Mouse (Mus musculus) neural tube, embryonic 13.5 days (tissue): ENCODE results near the gene Magix. TPM values are rescaled to one million over a fixed set of nuclear protein-coding genes. Genes with fewer than 3 reads are reported as not detected.

Source experiments
- ATAC-seq: fragments of 200-750 bp; cut with Nextera tagmentation; 2 replicates; pipeline ENCODE4 v1.8.0; 2017; ENCODE audit warnings: low read depth, mild to moderate bottlenecking, moderate TSS enrichment, moderate library complexity
- H3K27ac ChIP-seq: fragments of 300-500 bp; sonication (generic); replicated peaks from 2 replicates; pipeline ENCODE4 v1.5.1; 2015; ENCODE audit warnings: moderate library complexity, mild to moderate bottlenecking, inconsistent platforms
- H3K27me3 ChIP-seq: fragments of 300-500 bp; sonication (generic); 2 replicates; pipeline ENCODE4 v1.6.1; 2015; ENCODE audit warnings: mild to moderate bottlenecking, inconsistent platforms
- H3K36me3 ChIP-seq: fragments of 300-500 bp; sonication (generic); 2 replicates; pipeline ENCODE4 v1.6.1; 2015; ENCODE audit warnings: mild to moderate bottlenecking, inconsistent platforms
- H3K4me1 ChIP-seq: fragments of 300-500 bp; sonication (generic); replicated peaks from 2 replicates; pipeline ENCODE4 v1.6.1; 2015; ENCODE audit warnings: inconsistent platforms
- H3K4me2 ChIP-seq: fragments of 300-500 bp; sonication (generic); 2 replicates; pipeline ENCODE4 v1.6.1; 2015; ENCODE audit warnings: inconsistent platforms, mild to moderate bottlenecking, moderate library complexity
- H3K4me3 ChIP-seq: fragments of 300-500 bp; sonication (generic); 2 replicates; pipeline ENCODE4 v1.5.1; 2015; ENCODE audit warnings: mild to moderate bottlenecking, inconsistent platforms
- H3K9ac ChIP-seq: fragments of 300-500 bp; sonication (generic); 2 replicates; pipeline ENCODE4 v1.6.1; 2015; ENCODE audit warnings: moderate library complexity, mild to moderate bottlenecking, inconsistent platforms
- H3K9me3 ChIP-seq: fragments of 300-500 bp; sonication (generic); 2 replicates; pipeline ENCODE4 v1.6.1; 2016; ENCODE audit warnings: inconsistent platforms
- WGBS: fragments of 180-500 bp; shearing (Covaris S2); methylation state at CpG from one replicate; pipeline ENCODE4 v1.1.7; 2015; 5-methylcytosine and 5-hydroxymethylcytosine counted together
- polyA plus RNA-seq: library from polyadenylated mRNA; unstranded; fragments of >200 nt; fragmentation: Nextera tagmentation; extraction: Ambion mirVana; gene quantifications from 2 replicates; pipeline ENCODE4 v1.2.1, GENCODE M21; 2015

Gene Magix
- polyA plus RNA-seq, 1 experiment from 2014 or later: 0.18 TPM

DNA sequence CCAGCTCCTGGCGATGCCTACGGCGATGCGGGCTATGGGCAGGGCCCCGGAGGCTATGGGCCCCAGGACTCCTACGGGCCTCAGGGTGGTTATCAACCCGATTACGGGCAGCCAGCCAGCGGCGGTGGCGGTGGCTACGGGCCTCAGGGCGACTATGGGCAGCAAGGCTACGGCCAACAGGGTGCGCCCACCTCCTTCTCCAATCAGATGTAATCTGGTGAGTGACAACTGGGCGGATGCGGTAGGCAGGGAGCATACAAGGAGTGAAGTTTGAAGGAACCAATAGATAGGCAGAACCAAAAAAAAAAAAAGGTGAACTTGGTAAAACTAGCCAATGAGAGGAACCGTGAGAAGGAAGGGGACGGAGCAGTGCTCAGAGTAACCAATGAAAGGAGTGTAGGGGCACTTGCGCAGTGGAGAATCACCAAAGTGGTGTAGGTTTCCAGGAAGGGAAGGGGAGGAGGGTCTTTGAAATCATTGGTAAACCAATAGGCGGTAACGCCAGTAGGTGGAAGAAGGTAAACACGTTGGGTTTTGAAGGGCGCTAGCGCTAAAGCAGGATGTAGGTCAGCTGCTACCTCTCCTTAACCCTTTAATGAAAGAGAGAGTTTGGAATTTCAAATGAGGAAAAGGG, 32.3 kb downstream of the Magix start:
- Histone ChIP-seq H3K9me3 (no peaks in the 10 kb centered on the region), H3K36me3 (peaks cover 26% of the 10 kb centered on the region), H3K4me3 (peak overlapping the region; percentile 35), H3K4me1 (peaks cover 5% of the 10 kb centered on the region), H3K27me3 (no peaks in the 10 kb centered on the region), H3K4me2 (peak overlapping the region; percentile 50), H3K9ac (peak overlapping the region; percentile 64; the same call in 1 of the 2 replicates), H3K27ac (peak overlapping the region; percentile 70)
- ATAC-seq: peak; percentile 97
- 20% methylated on average over 25 of the region's 25 CpGs for WGBS

DNA sequence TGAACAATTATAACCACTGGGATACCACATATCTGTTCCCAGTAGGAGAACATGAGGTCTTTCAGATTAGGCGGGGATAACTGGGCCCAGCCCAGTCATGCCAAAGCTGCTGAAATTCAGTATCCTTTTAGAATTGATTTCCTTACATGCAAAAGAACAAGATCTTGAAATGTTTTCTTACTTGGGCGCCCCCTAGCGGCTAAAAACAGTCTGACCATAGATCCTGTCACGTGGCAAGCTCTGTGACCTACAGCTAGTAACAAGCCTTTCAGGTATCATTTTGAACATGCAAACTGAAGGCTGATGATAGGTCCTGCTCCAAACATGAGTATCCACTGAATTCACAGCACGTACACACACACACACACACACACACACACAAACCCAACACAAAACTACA, 35.7 kb downstream of the Magix start:
- peaks cover 11% of the 10 kb centered on the region; the same call in 1 of the 2 replicates for H3K36me3 ChIP-seq
- H3K4me3 ChIP-seq: no peak overlapping the region
- no peak overlapping the region for H3K9ac ChIP-seq
- no peaks in the 10 kb centered on the region for H3K9me3 ChIP-seq
- no peaks in the 10 kb centered on the region for H3K27me3 ChIP-seq
- peaks cover 13% of the 10 kb centered on the region for H3K4me1 ChIP-seq
- no peak overlapping the region for H3K27ac ChIP-seq
- no peak for ATAC-seq
- no peak overlapping the region for H3K4me2 ChIP-seq
- WGBS: 15% methylated on average over 5 of the region's 5 CpGs

DNA sequence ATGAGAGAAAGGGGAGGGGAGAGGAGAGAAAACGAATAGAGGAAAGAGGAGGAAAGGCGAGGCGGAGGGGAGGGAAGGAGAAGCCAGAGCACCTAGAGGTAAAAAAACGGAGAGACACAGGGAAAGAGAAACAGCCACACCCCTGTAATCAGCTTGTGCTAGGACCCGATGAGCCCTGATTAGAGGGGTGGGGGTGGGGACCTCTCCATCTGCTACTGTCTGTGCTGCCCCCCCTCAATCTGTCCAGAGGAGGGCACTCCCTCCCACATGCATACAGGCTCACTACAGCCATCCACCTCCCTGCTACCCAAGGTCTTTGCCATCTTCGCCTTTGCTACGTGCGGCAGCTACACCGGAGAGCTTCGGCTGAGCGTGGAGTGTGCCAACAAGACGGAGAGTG, 40.3 kb downstream of the Magix start:
- Histone ChIP-seq H3K4me3 (peak overlapping the region; percentile 51), H3K27me3 (no peaks in the 10 kb centered on the region), H3K9ac (peak overlapping the region; percentile 81; the same call in 1 of the 2 replicates), H3K4me2 (peak overlapping the region; percentile 63), H3K9me3 (no peaks in the 10 kb centered on the region), H3K4me1 (peaks cover 8% of the 10 kb centered on the region), H3K36me3 (0 out of 2 replicates have a peak, but pooled peaks cover 7% of the 10 kb centered on the region), H3K27ac (0 out of 2 replicates have a peak overlapping the region, but pooled peaks have one; percentile 5)
- no peak for ATAC-seq
- 33% methylated on average over 11 of the region's 12 CpGs for WGBS

DNA sequence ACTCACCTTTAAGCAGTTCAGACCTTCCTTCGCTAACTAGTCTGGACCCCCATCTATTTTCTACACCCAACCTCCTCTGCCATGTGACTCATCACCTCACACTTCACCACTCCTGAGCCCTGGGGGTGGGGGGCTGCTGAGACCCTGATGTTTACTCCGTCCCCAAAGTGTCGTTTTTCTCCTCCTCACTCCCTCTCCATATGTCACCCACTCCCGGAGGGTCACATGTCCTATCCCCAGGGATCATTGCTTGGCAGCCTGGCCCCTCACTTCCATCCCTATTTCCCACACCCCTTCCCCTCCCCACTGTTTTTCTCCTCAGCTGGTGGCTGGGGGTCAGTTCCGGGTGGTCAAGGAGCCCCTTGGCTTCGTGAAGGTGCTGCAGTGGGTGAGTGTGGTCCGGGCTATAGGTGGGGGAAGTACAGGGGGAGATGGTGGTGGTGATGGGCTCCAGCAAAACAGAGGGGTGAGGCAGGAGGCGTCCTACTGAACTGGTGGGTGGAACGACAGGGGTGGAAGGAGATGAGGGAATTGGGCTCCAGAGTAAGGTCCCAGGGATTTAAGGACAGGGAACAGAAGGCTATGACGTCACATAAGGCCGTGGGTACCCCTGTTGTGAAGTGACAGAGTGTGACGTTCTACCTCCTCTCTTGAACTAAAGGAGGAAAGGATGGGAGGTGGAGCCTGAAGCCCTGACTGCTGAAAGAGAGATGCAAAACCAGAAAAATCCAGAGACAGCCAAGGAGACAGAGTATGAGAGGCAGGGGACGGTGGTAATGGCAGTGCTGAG, 41.3 kb downstream of the Magix start:
- Histone ChIP-seq H3K27ac (peak overlapping the region; percentile 82), H3K9me3 (no peaks in the 10 kb centered on the region), H3K36me3 (0 out of 2 replicates have a peak, but pooled peaks cover 4% of the 10 kb centered on the region), H3K4me1 (peaks cover 8% of the 10 kb centered on the region), H3K27me3 (no peaks in the 10 kb centered on the region), H3K4me2 (peak overlapping the region; percentile 63), H3K4me3 (peak overlapping the region; percentile 51), H3K9ac (peak overlapping the region; percentile 81)
- peak; percentile 51 for ATAC-seq
- 24% methylated on average over 13 of the region's 13 CpGs for WGBS

DNA sequence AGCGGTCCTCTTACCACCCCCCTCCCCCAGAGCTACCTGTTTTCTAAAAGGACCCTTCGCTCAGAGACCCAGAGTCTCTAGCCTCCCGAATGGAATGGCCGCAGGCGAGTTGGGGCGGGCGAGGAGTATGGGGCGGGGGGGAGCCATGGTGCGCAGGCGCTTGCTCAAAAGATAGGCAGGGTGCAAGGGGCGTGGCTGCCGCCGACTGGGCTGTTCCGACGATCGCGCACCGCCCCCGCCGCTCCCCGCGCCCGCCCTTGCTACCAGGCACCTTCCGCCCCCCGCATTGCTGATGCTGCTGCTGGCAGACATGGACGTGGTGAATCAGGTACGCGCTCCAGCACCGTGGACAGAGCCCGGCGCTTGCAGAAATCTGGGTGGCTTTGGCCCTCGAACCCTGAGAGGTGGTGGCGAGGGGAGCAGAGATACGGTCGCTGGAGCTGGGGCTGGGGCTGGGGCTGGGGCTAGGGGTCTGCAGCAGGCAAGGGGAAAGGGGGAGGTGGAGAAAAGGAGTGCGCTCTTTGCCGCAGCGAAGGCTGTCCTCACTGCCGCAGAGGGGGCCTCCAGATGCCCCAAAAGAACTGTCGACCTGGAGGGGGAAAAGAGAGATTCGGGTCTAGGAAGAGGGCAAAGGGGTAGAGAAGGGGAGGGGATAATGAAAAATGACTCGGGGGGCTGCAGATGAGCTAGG, 42.5 kb downstream of the Magix start, which contains the start of gene Syp:
Gene Syp, plus strand, starts transcription at position 71 of the 691 bp plus-strand sequence.
- ATAC-seq: peak; percentile 88
- Histone ChIP-seq H3K9me3 (no peaks in the 10 kb centered on the region), H3K27ac (peak within 1 kb of the TSS; percentile 82), H3K36me3 (0 out of 2 replicates have a peak, but pooled peaks cover 4% of the 10 kb centered on the region), H3K4me3 (peak within 1 kb of the TSS; percentile 51), H3K9ac (peak within 1 kb of the TSS; percentile 81), H3K27me3 (no peaks in the 10 kb centered on the region), H3K4me1 (peaks cover 8% of the 10 kb centered on the region), H3K4me2 (peak within 1 kb of the TSS; percentile 63)
- 24% methylated on average over 41 of the region's 42 CpGs for WGBS

DNA sequence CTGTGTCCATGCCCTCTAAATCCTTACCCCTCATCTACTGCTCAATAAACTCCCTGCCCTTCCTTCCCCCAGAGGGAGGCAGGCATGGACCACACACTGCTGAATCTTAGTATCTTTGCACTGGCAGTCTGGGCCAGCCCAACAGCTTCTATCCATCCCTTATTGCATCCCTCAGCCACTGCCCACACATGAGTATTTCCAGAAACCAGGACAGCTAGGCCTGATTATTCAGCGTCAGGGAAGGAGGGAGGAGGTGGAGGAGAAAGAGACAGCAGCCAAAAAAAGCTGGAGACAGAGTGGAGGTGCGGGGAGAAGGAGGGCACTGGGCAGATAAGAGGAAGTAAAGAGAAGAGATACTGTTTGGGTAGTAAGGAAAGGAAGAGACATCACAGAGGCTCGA, 46.0 kb downstream of the Magix start:
- Histone ChIP-seq H3K36me3 (no peaks in the 10 kb centered on the region), H3K27me3 (no peaks in the 10 kb centered on the region), H3K9ac (no peak overlapping the region), H3K9me3 (no peaks in the 10 kb centered on the region), H3K4me1 (no peaks in the 10 kb centered on the region; the same call in 1 of the 2 replicates), H3K27ac (no peak overlapping the region), H3K4me2 (no peak overlapping the region), H3K4me3 (no peak overlapping the region)
- ATAC-seq: no peak
- 78% methylated on average over 3 of the region's 3 CpGs for WGBS

DNA sequence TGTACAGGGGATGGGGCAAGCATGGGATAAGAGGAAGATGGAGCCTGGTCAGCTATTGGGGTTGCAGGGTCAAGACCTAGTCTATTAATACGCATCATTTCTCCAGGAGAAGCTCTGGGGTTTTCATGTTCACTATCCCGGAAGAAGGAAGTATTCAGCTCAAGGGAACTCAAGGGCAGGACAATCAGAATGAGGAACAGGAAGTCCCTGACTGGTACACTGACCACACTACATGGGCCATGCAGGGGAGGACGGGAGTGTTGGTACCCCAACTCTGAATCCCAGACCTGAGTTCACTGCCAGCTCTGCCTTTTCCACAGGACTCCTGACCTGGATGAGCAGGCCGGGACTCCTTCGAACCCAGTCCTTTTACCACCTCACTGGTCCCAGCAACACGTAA, 48.5 kb downstream of the Magix start:
- ATAC-seq: no peak
- no peaks in the 10 kb centered on the region for H3K9me3 ChIP-seq
- H3K27ac ChIP-seq: no peak overlapping the region
- H3K4me3 ChIP-seq: no peak overlapping the region
- WGBS: 88% methylated on average over 6 of the region's 6 CpGs
- no peak overlapping the region for H3K9ac ChIP-seq
- no peaks in the 10 kb centered on the region for H3K27me3 ChIP-seq
- H3K4me1 ChIP-seq: no peaks in the 10 kb centered on the region
- no peaks in the 10 kb centered on the region for H3K36me3 ChIP-seq
- H3K4me2 ChIP-seq: no peak overlapping the region

Other genes with a start within 250 kb of the Magix start
- 0.14 TPM in 1 of 2 replicates, not detected in the other for gene Foxp3, start 107.6 kb downstream of the Magix start, polyA plus RNA-seq
- gene Ppp1r3f, start 107.0 kb downstream of the Magix start, polyA plus RNA-seq: 4.6 and 5.4 TPM in 2 replicates
- 28.0 and 29.6 TPM in 2 replicates for gene Ccdc22, start 75.7 kb downstream of the Magix start, polyA plus RNA-seq
- gene Cacna1f, start 74.2 kb downstream of the Magix start, polyA plus RNA-seq: 0.11 and 0.13 TPM in 2 replicates
- gene Syp, start 42.8 kb downstream of the Magix start, polyA plus RNA-seq: 108 and 118 TPM in 2 replicates
- gene Prickle3, start 24.0 kb downstream of the Magix start, polyA plus RNA-seq: 1.9 and 2.1 TPM in 2 replicates
- gene Plp2, start 9.9 kb downstream of the Magix start, polyA plus RNA-seq: 27.2 and 33.4 TPM in 2 replicates
- gene Gpkow, start 15.9 kb upstream of the Magix start, polyA plus RNA-seq: 43.2 and 50.4 TPM in 2 replicates
- gene Wdr45, start 33.1 kb upstream of the Magix start, polyA plus RNA-seq: 35.0 and 36.5 TPM in 2 replicates
- not detected in 2 replicates for gene Gm45208, start 41.0 kb upstream of the Magix start, polyA plus RNA-seq
- gene Praf2, start 47.2 kb upstream of the Magix start, polyA plus RNA-seq: 115 and 134 TPM in 2 replicates
- 39.3 and 43.2 TPM in 2 replicates for gene Ccdc120, start 69.7 kb upstream of the Magix start, polyA plus RNA-seq
- 25.8 and 28.6 TPM in 2 replicates for gene Tfe3, start 81.3 kb upstream of the Magix start, polyA plus RNA-seq
- 74.9 and 77.1 TPM in 2 replicates for gene Gripap1, start 108.5 kb upstream of the Magix start, polyA plus RNA-seq
- 4.9 and 6.2 TPM in 2 replicates for gene Kcnd1, start 141.0 kb upstream of the Magix start, polyA plus RNA-seq
- gene Otud5, start 160.1 kb upstream of the Magix start, polyA plus RNA-seq: 51.8 and 52.2 TPM in 2 replicates
- gene Pim2, start 197.0 kb upstream of the Magix start, polyA plus RNA-seq: 16.7 and 18.6 TPM in 2 replicates
- gene Slc35a2, start 202.8 kb upstream of the Magix start, polyA plus RNA-seq: 42.3 and 45.2 TPM in 2 replicates
- gene Pqbp1, start 218.0 kb upstream of the Magix start, polyA plus RNA-seq: 210 and 216 TPM in 2 replicates
- gene Timm17b, start 218.1 kb upstream of the Magix start, polyA plus RNA-seq: 150 and 160 TPM in 2 replicates
- gene Gm10491, start 226.6 kb upstream of the Magix start, polyA plus RNA-seq: not detected in 2 replicates
- gene Gm10490, start 228.3 kb upstream of the Magix start, polyA plus RNA-seq: not detected in 2 replicates
- gene Pcsk1n, start 238.6 kb upstream of the Magix start, polyA plus RNA-seq: 192 and 252 TPM in 2 replicates
- 0.24 TPM in 1 of 2 replicates, not detected in the other for gene Eras, start 247.4 kb upstream of the Magix start, polyA plus RNA-seq